ENCODE assay signal across 8 mouse cellular contexts in the genomic region with DNA sequence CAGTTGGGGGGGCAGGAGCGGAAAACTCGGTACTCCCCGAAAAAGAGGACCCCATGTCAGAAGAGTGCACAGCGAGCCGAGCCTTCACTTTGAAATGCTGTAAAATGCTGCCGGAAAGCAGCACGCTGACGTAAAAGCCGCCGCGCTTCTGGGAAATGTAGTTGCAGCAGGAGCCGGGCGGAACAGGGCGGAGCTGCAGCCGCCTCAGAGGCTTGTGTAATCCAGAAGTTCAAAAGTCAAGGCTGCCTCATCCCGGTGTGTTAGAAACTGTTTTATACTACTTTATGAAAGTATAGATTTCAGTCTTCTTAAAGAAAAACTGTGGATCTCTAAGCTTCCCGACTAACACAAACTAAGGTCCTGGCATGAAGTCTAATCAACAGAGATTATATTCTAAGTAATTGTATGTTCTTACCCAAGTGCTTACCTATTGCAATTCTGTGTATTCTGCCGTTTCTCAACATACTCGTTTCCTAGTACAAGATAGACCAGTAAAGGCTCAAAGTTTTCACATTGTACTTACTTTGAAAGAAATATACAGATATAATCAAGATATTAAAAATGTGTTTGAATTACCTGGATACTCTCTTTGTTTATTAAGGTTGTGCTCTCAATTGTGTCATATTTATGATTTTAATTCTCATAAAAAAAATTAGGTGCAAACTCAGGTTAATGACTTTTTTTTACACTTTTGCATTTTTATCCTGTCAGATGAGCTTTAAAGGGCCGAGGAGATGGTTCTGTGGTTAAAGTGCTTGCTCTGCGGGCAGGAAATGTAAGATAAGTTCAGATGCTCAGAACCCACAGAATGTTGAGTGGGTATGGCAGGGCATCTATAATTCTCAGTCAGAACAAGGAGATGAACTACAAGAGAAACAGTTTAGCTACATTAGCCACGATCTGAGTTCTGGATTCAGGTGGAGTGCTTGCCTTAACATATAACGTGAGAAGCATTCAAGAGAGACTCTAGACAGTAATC. TPM values are rescaled to one million over a fixed set of nuclear protein-coding genes. Genes with fewer than 3 reads are reported as not detected.
DNase-seq lines count a peak whose midpoint lies in the region; ATAC-seq and TF ChIP-seq lines count a peak whose summit lies in the region.

A gene (minus strand): TSS at position 109 of the 979 bp plus-strand sequence.

- no peaks in the 10 kb centered on the region for H3K27me3 ChIP-seq in forebrain, embryonic 10.5 days (ENCODE audit: poor library complexity, severe bottlenecking)
- H3K27me3 ChIP-seq in heart, embryonic 15.5 days = no peaks in the 10 kb centered on the region
- no peaks in the 10 kb centered on the region for H3K27me3 ChIP-seq in liver, embryonic 14.5 days (ENCODE audit: control insufficient read depth, insufficient read depth, low read length)
- H3K27me3 ChIP-seq in neural tube, embryonic 11.5 days (ENCODE audit: control insufficient read depth, insufficient read depth, low read length) = no peaks in the 10 kb centered on the region
- H3K27me3 ChIP-seq in stomach, postnatal 0 days (ENCODE audit: control insufficient read depth, insufficient read depth, low read length) = no peaks in the 10 kb centered on the region

- peak within 1 kb of the TSS; percentile 64 for H3K4me2 ChIP-seq in heart, embryonic 15.5 days
- H3K4me2 ChIP-seq in liver, embryonic 14.5 days (ENCODE audit: low read depth) = peak within 1 kb of the TSS; percentile 84
- H3K4me2 ChIP-seq in neural tube, embryonic 11.5 days (ENCODE audit: low read depth) = peak within 1 kb of the TSS; percentile 57
- peak within 1 kb of the TSS; percentile 62 for H3K4me2 ChIP-seq in stomach, postnatal 0 days (replicated peaks; ENCODE audit: low read depth)

- peak; percentile 87 to 93 for DNase-seq in CD8-positive naive resting alpha-beta T cell, adult 2 months (ENCODE audit: low read depth in 2 of 2, low spot score in 2 of 2)
- DNase-seq in c-Kit-positive CD71-negative TER-119-negative erythroid progenitor cells, embryonic 14.5 days (ENCODE audit: low read depth) = peak; percentile 90
- DNase-seq in forebrain, embryonic 10.5 days (ENCODE audit: extremely low spot score, low spot score) = peak; percentile 92
- DNase-seq in kidney, postnatal 25 days = peak; percentile 96 to 97
- peak; percentile 81 to 85 (median 81) for DNase-seq in liver, embryonic 14.5 days (ENCODE audit: low read depth in 3 of 3, low spot score in 3 of 3)
- DNase-seq in neural tube, embryonic 11.5 days (ENCODE audit: low spot score) = peak; percentile 93
- DNase-seq in stomach, postnatal 0 days (ENCODE audit: low spot score) = peak; percentile 92

- no peak for TF ChIP-seq CTCF in liver, embryonic 14.5 days (IDR thresholded peaks at IDR 0.05; ENCODE audit: low read depth)
- TF ChIP-seq CTCF in stomach, postnatal 0 days (IDR thresholded peaks at IDR 0.05; ENCODE audit: low read depth) = 0 out of 2 replicates have a peak, but pooled peaks have one; percentile 8

- H3K36me3 ChIP-seq in forebrain, embryonic 10.5 days (replicated peaks) = peaks cover 30% of the 10 kb centered on the region
- H3K36me3 ChIP-seq in heart, embryonic 15.5 days = peaks cover 10% of the 10 kb centered on the region
- H3K36me3 ChIP-seq in liver, embryonic 14.5 days (replicated peaks; ENCODE audit: control insufficient read depth, insufficient read depth, low read depth) = no peaks in the 10 kb centered on the region
- H3K36me3 ChIP-seq in neural tube, embryonic 11.5 days (ENCODE audit: control insufficient read depth, insufficient read depth, low read length) = 0 out of 2 replicates have a peak, but pooled peaks cover 2% of the 10 kb centered on the region
- H3K36me3 ChIP-seq in stomach, postnatal 0 days (ENCODE audit: control insufficient read depth, insufficient read depth, low read length) = no peaks in the 10 kb centered on the region

- WGBS in forebrain, embryonic 10.5 days = 19% methylated on average over 23 of the region's 23 CpGs
- WGBS in heart, embryonic 15.5 days = 16% methylated on average over 23 of the region's 23 CpGs
- 3% methylated on average over 23 of the region's 23 CpGs for WGBS in liver, embryonic 14.5 days (ENCODE audit: insufficient replicate concordance)
- WGBS in neural tube, embryonic 11.5 days = 19% methylated on average over 23 of the region's 23 CpGs
- 16% methylated on average over 23 of the region's 23 CpGs for WGBS in stomach, postnatal 0 days

- peak within 1 kb of the TSS; percentile 86 for H3K4me3 ChIP-seq in forebrain, embryonic 10.5 days
- H3K4me3 ChIP-seq in heart, embryonic 15.5 days = peak within 1 kb of the TSS; percentile 91
- H3K4me3 ChIP-seq in liver, embryonic 14.5 days (ENCODE audit: insufficient read depth in 1 of 2, low read depth in 2 of 2, low read length in 2 of 2) = peak within 1 kb of the TSS; percentile 94
- H3K4me3 ChIP-seq in neural tube, embryonic 11.5 days (ENCODE audit: low read depth, low read length) = peak within 1 kb of the TSS; percentile 80
- peak within 1 kb of the TSS; percentile 83 for H3K4me3 ChIP-seq in stomach, postnatal 0 days (ENCODE audit: low read depth, low read length)

- peak within 1 kb of the TSS; percentile 88 for H3K9ac ChIP-seq in heart, embryonic 15.5 days
- peak within 1 kb of the TSS; percentile 96 for H3K9ac ChIP-seq in liver, embryonic 14.5 days (replicated peaks)
- H3K9ac ChIP-seq in neural tube, embryonic 11.5 days (ENCODE audit: low read length) = peak within 1 kb of the TSS; percentile 86
- peak within 1 kb of the TSS; percentile 87 for H3K9ac ChIP-seq in stomach, postnatal 0 days (ENCODE audit: low read length)

- no peak for TF ChIP-seq EP300 in liver, embryonic 14.5 days (IDR thresholded peaks at IDR 0.05; ENCODE audit: low read depth)
- no peak for TF ChIP-seq EP300 in stomach, postnatal 0 days (optimal IDR thresholded peaks at IDR 0.05)

- peaks cover 3% of the 10 kb centered on the region; the same call in 1 of the 2 replicates for H3K9me3 ChIP-seq in forebrain, embryonic 10.5 days
- H3K9me3 ChIP-seq in heart, embryonic 15.5 days (replicated peaks) = no peaks in the 10 kb centered on the region
- H3K9me3 ChIP-seq in liver, embryonic 14.5 days (ENCODE audit: control insufficient read depth, low read length) = no peaks in the 10 kb centered on the region
- no peaks in the 10 kb centered on the region for H3K9me3 ChIP-seq in neural tube, embryonic 11.5 days (ENCODE audit: control insufficient read depth, low read length)
- no peaks in the 10 kb centered on the region for H3K9me3 ChIP-seq in stomach, postnatal 0 days (ENCODE audit: control insufficient read depth, low read length)

- peak within 1 kb of the TSS; percentile 91 for H3K27ac ChIP-seq in forebrain, embryonic 10.5 days
- peak within 1 kb of the TSS; percentile 62 for H3K27ac ChIP-seq in heart, embryonic 15.5 days
- H3K27ac ChIP-seq in liver, embryonic 14.5 days = no peak within 1 kb of the TSS; the same call in 1 of the 2 replicates
- no peak within 1 kb of the TSS for H3K27ac ChIP-seq in neural tube, embryonic 11.5 days (ENCODE audit: low read depth, low read length)
- 0 out of 2 replicates have a peak within 1 kb of the TSS, but pooled peaks have one; percentile 30 for H3K27ac ChIP-seq in stomach, postnatal 0 days (replicated peaks)

- peak; percentile 96 for ATAC-seq in heart, embryonic 15.5 days (replicated peaks; ENCODE audit: insufficient number of reproducible peaks, insufficient read depth, low FRiP score, low read depth)
- peak; percentile 95 for ATAC-seq in liver, embryonic 14.5 days (ENCODE audit: insufficient read depth)
- peak; percentile 91 for ATAC-seq in neural tube, embryonic 11.5 days (ENCODE audit: insufficient read depth, low FRiP score, low TSS enrichment)
- peak; percentile 96 for ATAC-seq in stomach, postnatal 0 days (ENCODE audit: low FRiP score, low TSS enrichment)

- H3K4me1 ChIP-seq in forebrain, embryonic 10.5 days = peaks cover 6% of the 10 kb centered on the region
- peaks cover 2% of the 10 kb centered on the region; the same call in 1 of the 2 replicates for H3K4me1 ChIP-seq in heart, embryonic 15.5 days (replicated peaks)
- peaks cover 2 to 7% of the 10 kb centered on the region in 2 experiments; a peak in 3 of 4 replicates for H3K4me1 ChIP-seq in liver, embryonic 14.5 days (replicated peaks; ENCODE audit: control insufficient read depth in 2 of 2, insufficient read depth in 2 of 2, low read length in 1 of 2)
- no peaks in the 10 kb centered on the region for H3K4me1 ChIP-seq in neural tube, embryonic 11.5 days (ENCODE audit: control insufficient read depth, insufficient read depth, low read length)
- no peaks in the 10 kb centered on the region for H3K4me1 ChIP-seq in stomach, postnatal 0 days (replicated peaks; ENCODE audit: control insufficient read depth, insufficient read depth)

RNA-seq across cellular contexts. Expression of the gene that starts here (rescaled TPM):
- polyA plus RNA-seq in forebrain, embryonic 10.5 days (2016; fragmentation: Nextera tagmentation; extraction: Ambion mirVana) = 104 and 111 TPM in 2 replicates
- 97.4 and 111 TPM in 2 replicates for polyA plus RNA-seq in heart, embryonic 15.5 days (2015; fragmentation: Nextera tagmentation; extraction: Ambion mirVana)
- polyA plus RNA-seq in liver, embryonic 14.5 days (2012; rRNA removed) = 29.1 and 36.2 TPM in 2 replicates
- polyA plus RNA-seq in liver, embryonic 14.5 days (2014; fragmentation: Nextera tagmentation; extraction: Ambion mirVana) = 54.3 and 56.9 TPM in 2 replicates
- 102 and 115 TPM in 2 replicates for polyA plus RNA-seq in neural tube, embryonic 11.5 days (2014; fragmentation: Nextera tagmentation; extraction: Ambion mirVana)
- polyA plus RNA-seq in stomach, postnatal 0 days (2015; fragmentation: Nextera tagmentation; extraction: Ambion mirVana) = 77.3 and 83.4 TPM in 2 replicates

Comparison
In these comparisons a context has a peak if more than half of its experiments do, and no peak if none do; other contexts are left out.
1. H3K27ac ChIP-seq: peak in forebrain, embryonic 10.5 days (single experiment), heart, embryonic 15.5 days (single experiment) and stomach, postnatal 0 days (single experiment); none in liver, embryonic 14.5 days (single experiment) and neural tube, embryonic 11.5 days (single experiment).
2. Peak in every context shown above with its lines, with median percentiles within 50 percentile points of each other: DNase-seq, H3K4me3 ChIP-seq, ATAC-seq, H3K4me2 ChIP-seq and H3K9ac ChIP-seq.